Mouse (Mus musculus): ENCODE measurements around the gene Dlg2. TPM values are rescaled to one million over a fixed set of nuclear protein-coding genes. Genes with fewer than 3 reads are reported as not detected.

Gene Dlg2
- polyA plus RNA-seq, 1 experiment from 2014 or later, result 5.1 TPM

DNA sequence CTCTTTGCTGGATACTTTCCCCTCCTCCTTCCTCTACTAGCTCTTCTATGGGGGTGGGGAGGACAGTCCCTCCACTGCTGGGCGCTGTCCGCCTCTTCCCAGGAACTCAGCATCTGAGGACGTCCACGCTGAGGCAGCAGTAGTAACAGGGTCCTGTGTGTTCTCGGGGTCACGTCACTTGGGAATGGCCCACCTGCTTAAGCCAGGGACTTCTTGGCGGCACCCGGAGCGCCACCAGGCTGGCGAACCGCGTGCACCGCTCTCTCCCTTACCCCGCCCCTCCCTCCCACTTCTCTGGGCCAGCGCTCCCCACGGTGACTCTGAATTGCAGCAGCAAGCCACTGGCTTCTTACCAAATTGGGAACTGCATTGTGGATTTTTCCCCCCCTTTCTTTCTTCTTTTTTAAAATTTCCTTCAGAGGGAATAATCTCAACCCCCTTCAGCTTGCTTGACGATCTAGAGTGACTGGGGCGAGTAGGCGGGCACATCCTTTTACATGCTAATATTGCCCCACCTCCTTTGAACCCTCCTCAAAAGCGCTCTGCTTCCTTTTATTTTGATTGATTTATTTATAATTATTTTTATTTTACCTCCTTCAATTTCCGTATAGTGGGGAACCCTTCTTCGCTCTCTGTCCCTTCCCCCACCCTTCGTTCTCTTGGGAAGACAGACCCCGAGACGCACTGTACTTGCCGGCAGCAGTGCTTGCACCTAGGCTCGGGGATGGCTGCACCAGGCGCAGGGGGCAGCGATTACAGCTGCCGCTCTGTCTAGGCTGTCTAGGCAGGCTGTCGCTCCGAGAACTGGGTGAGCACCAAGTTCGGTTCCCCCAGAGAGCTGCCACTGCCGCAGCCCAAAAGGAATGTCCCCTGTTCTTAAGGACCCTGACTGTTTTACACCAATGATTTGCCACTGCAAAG is 785.8 kb downstream of the Dlg2 start:
- Histone ChIP-seq H3K27me3 (ENCODE audit: control insufficient read depth, insufficient read depth, low read length) (0 out of 2 replicates have a peak, but pooled peaks cover 2% of the 10 kb centered on the region), H3K4me3 (ENCODE audit: low read depth, low read length) (peak overlapping the region; percentile 31), H3K27ac (ENCODE audit: low read length) (no peak overlapping the region), H3K9ac (replicated peaks; ENCODE audit: low read depth, low read length) (no peak overlapping the region; the same call in 1 of the 2 replicates), H3K4me2 (replicated peaks; ENCODE audit: low read depth, low read length) (peak overlapping the region; percentile 88), H3K4me1 (ENCODE audit: control insufficient read depth, insufficient read depth, low read length) (0 out of 2 replicates have a peak, but pooled peaks cover 3% of the 10 kb centered on the region), H3K9me3 (ENCODE audit: control insufficient read depth, low read depth, low read length) (no peaks in the 10 kb centered on the region), H3K36me3 (ENCODE audit: control insufficient read depth, insufficient read depth, low read length) (no peaks in the 10 kb centered on the region)
- under 1% methylated on average over 34 of the region's 34 CpGs for WGBS
- no peak; the same call in 1 of the 2 replicates for ATAC-seq (ENCODE audit: insufficient number of reproducible peaks, insufficient read depth, low FRiP score, low read depth)

DNA sequence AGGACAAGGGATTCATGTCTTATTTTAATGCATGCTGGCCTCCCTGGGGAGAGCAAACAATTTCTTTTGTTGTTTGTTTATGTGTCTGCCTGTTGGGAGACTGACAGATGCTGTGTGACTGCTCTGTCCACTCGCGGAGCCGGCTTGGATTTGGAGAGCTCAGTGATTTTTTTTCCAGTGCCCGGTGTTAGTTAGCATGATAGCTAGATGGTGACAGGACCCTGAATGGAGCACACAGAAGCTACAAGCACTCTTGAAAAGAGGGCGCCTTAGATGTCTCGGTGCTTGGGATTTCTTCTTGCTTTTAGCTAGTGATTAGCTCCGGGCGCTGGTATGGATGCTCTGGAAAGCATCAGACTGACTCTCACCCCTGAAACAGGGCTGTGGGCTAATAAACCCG is 786.5 kb downstream of the Dlg2 start:
- no peaks in the 10 kb centered on the region for H3K36me3 ChIP-seq (ENCODE audit: control insufficient read depth, insufficient read depth, low read length)
- ATAC-seq (ENCODE audit: insufficient number of reproducible peaks, insufficient read depth, low FRiP score, low read depth), result no peak
- WGBS, result 4% methylated on average over 9 of the region's 9 CpGs
- H3K4me3 ChIP-seq (ENCODE audit: low read depth, low read length), result peak overlapping the region; percentile 31
- H3K27me3 ChIP-seq (ENCODE audit: control insufficient read depth, insufficient read depth, low read length), result 0 out of 2 replicates have a peak, but pooled peaks cover 2% of the 10 kb centered on the region
- peak overlapping the region; percentile 88 for H3K4me2 ChIP-seq (replicated peaks; ENCODE audit: low read depth, low read length)
- H3K9me3 ChIP-seq (ENCODE audit: control insufficient read depth, low read depth, low read length), result no peaks in the 10 kb centered on the region
- no peak overlapping the region for H3K27ac ChIP-seq (ENCODE audit: low read length)
- no peak overlapping the region for H3K9ac ChIP-seq (replicated peaks; ENCODE audit: low read depth, low read length)
- H3K4me1 ChIP-seq (ENCODE audit: control insufficient read depth, insufficient read depth, low read length), result 0 out of 2 replicates have a peak, but pooled peaks cover 3% of the 10 kb centered on the region

GRCm38 (mm10) chr7:91267764-91268163 is 791.3 kb downstream of the Dlg2 start:
- Histone ChIP-seq H3K27ac (ENCODE audit: low read length) (no peak overlapping the region), H3K4me2 (replicated peaks; ENCODE audit: low read depth, low read length) (no peak overlapping the region), H3K9ac (replicated peaks; ENCODE audit: low read depth, low read length) (no peak overlapping the region), H3K36me3 (ENCODE audit: control insufficient read depth, insufficient read depth, low read length) (no peaks in the 10 kb centered on the region), H3K4me1 (ENCODE audit: control insufficient read depth, insufficient read depth, low read length) (no peaks in the 10 kb centered on the region), H3K4me3 (ENCODE audit: low read depth, low read length) (no peak overlapping the region), H3K9me3 (ENCODE audit: control insufficient read depth, low read depth, low read length) (no peaks in the 10 kb centered on the region), H3K27me3 (ENCODE audit: control insufficient read depth, insufficient read depth, low read length) (0 out of 2 replicates have a peak, but pooled peaks cover 2% of the 10 kb centered on the region)
- ATAC-seq (ENCODE audit: insufficient number of reproducible peaks, insufficient read depth, low FRiP score, low read depth), result no peak
- 13% methylated on average over 1 of the region's 1 CpGs for WGBS

GRCm38 (mm10) chr7:91284167-91284566 is 807.7 kb downstream of the Dlg2 start:
- ATAC-seq (ENCODE audit: insufficient number of reproducible peaks, insufficient read depth, low FRiP score, low read depth), result no peak
- H3K27ac ChIP-seq (ENCODE audit: low read length), result no peak overlapping the region
- no peak overlapping the region for H3K4me2 ChIP-seq (replicated peaks; ENCODE audit: low read depth, low read length)
- no peaks in the 10 kb centered on the region for H3K27me3 ChIP-seq (ENCODE audit: control insufficient read depth, insufficient read depth, low read length)
- H3K9me3 ChIP-seq (ENCODE audit: control insufficient read depth, low read depth, low read length), result no peaks in the 10 kb centered on the region
- no peak overlapping the region for H3K4me3 ChIP-seq (ENCODE audit: low read depth, low read length)
- no peaks in the 10 kb centered on the region for H3K4me1 ChIP-seq (ENCODE audit: control insufficient read depth, insufficient read depth, low read length)
- no peaks in the 10 kb centered on the region for H3K36me3 ChIP-seq (ENCODE audit: control insufficient read depth, insufficient read depth, low read length)
- 90% methylated on average over 3 of the region's 3 CpGs for WGBS
- no peak overlapping the region for H3K9ac ChIP-seq (replicated peaks; ENCODE audit: low read depth, low read length)

- 69% methylated on average over 3 of the region's 3 CpGs for WGBS
- Histone ChIP-seq H3K4me1 (ENCODE audit: control insufficient read depth, insufficient read depth, low read length) (no peaks in the 10 kb centered on the region), H3K27ac (ENCODE audit: low read length) (no peak overlapping the region), H3K27me3 (ENCODE audit: control insufficient read depth, insufficient read depth, low read length) (no peaks in the 10 kb centered on the region), H3K9me3 (ENCODE audit: control insufficient read depth, low read depth, low read length) (no peaks in the 10 kb centered on the region), H3K9ac (replicated peaks; ENCODE audit: low read depth, low read length) (no peak overlapping the region), H3K36me3 (ENCODE audit: control insufficient read depth, insufficient read depth, low read length) (no peaks in the 10 kb centered on the region), H3K4me3 (ENCODE audit: low read depth, low read length) (no peak overlapping the region), H3K4me2 (replicated peaks; ENCODE audit: low read depth, low read length) (no peak overlapping the region)
- no peak for ATAC-seq (ENCODE audit: insufficient number of reproducible peaks, insufficient read depth, low FRiP score, low read depth)
Observed at GRCm38 (mm10) chr7:91288324-91288723, 811.9 kb downstream of the Dlg2 start.

- Histone ChIP-seq H3K4me1 (ENCODE audit: control insufficient read depth, insufficient read depth, low read length) (no peaks in the 10 kb centered on the region), H3K9me3 (ENCODE audit: control insufficient read depth, low read depth, low read length) (no peaks in the 10 kb centered on the region), H3K27me3 (ENCODE audit: control insufficient read depth, insufficient read depth, low read length) (no peaks in the 10 kb centered on the region), H3K36me3 (ENCODE audit: control insufficient read depth, insufficient read depth, low read length) (no peaks in the 10 kb centered on the region), H3K4me3 (ENCODE audit: low read depth, low read length) (no peak overlapping the region), H3K9ac (replicated peaks; ENCODE audit: low read depth, low read length) (no peak overlapping the region), H3K4me2 (replicated peaks; ENCODE audit: low read depth, low read length) (no peak overlapping the region), H3K27ac (ENCODE audit: low read length) (no peak overlapping the region)
- 77% methylated on average over 2 of the region's 2 CpGs for WGBS
- no peak for ATAC-seq (ENCODE audit: insufficient number of reproducible peaks, insufficient read depth, low FRiP score, low read depth)
Observed at GRCm38 (mm10) chr7:91296127-91296526, 819.7 kb downstream of the Dlg2 start.

GRCm38 (mm10) chr7:91311177-91311576 is 834.7 kb downstream of the Dlg2 start:
- H3K4me1 ChIP-seq (ENCODE audit: control insufficient read depth, insufficient read depth, low read length), result no peaks in the 10 kb centered on the region
- no peak overlapping the region for H3K9ac ChIP-seq (replicated peaks; ENCODE audit: low read depth, low read length)

DNA sequence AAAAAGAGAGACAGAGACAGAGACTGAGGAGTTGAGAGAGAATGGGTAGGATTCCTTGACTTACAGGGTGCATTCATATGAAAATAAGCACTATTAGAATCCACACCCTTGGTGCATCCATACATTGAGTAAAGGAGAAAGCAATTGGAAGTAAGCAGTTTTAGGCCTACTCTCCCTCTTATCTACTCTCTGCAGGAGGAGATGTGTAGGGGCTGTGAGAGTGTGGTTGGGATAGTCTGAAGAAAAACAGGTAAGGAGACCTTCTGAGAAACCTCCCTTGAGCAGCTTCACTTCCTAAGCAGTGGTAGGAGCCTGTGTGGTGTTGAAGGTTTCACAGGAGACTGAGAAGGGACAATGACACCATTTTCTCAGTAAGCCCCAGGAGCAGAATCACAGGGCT is 868.6 kb downstream of the Dlg2 start:
- Histone ChIP-seq H3K4me3 (ENCODE audit: low read depth, low read length) (no peak overlapping the region), H3K9ac (replicated peaks; ENCODE audit: low read depth, low read length) (no peak overlapping the region), H3K27ac (ENCODE audit: low read length) (no peak overlapping the region), H3K27me3 (ENCODE audit: control insufficient read depth, insufficient read depth, low read length) (no peaks in the 10 kb centered on the region), H3K4me2 (replicated peaks; ENCODE audit: low read depth, low read length) (no peak overlapping the region), H3K9me3 (ENCODE audit: control insufficient read depth, low read depth, low read length) (no peaks in the 10 kb centered on the region), H3K36me3 (ENCODE audit: control insufficient read depth, insufficient read depth, low read length) (no peaks in the 10 kb centered on the region), H3K4me1 (ENCODE audit: control insufficient read depth, insufficient read depth, low read length) (no peaks in the 10 kb centered on the region)
- ATAC-seq (ENCODE audit: insufficient number of reproducible peaks, insufficient read depth, low FRiP score, low read depth), result no peak

More at GRCm38 (mm10) chr7:91311177-91311576, 834.7 kb downstream of the Dlg2 start:
- Histone ChIP-seq H3K27ac (ENCODE audit: low read length) (no peak overlapping the region), H3K36me3 (ENCODE audit: control insufficient read depth, insufficient read depth, low read length) (no peaks in the 10 kb centered on the region), H3K4me3 (ENCODE audit: low read depth, low read length) (no peak overlapping the region), H3K4me2 (replicated peaks; ENCODE audit: low read depth, low read length) (no peak overlapping the region), H3K27me3 (ENCODE audit: control insufficient read depth, insufficient read depth, low read length) (no peaks in the 10 kb centered on the region), H3K9me3 (ENCODE audit: control insufficient read depth, low read depth, low read length) (no peaks in the 10 kb centered on the region)
- 83% methylated on average over 5 of the region's 5 CpGs for WGBS
- ATAC-seq (ENCODE audit: insufficient number of reproducible peaks, insufficient read depth, low FRiP score, low read depth), result no peak
